Mouse (Mus musculus) spleen, adult 2 months (tissue): ENCODE measurements around the gene Coch. TPM values are rescaled to one million over a fixed set of nuclear protein-coding genes. Genes with fewer than 3 reads are reported as not detected.
"Not testable (repeated sequence)": the region's sequence is repeated elsewhere in the genome, so short reads cannot be mapped to it uniquely, and the experiment has no call there.

Experiments used
- DNase-seq, 2 experiments: peaks; one replicate each; pipeline versions ENCODE4 v3.0.0 to v3.0.0-alpha.2; 2012 to 2021; ENCODE audit warnings: low spot score in 2 of 2, low read depth in 1 of 2
- H3K27ac ChIP-seq: fragments of 200-500 bp; 2 replicates; pipeline ENCODE4 v1.5.1; 2012; ENCODE audit warnings: low read length, inconsistent platforms; ENCODE audit not compliant: insufficient read depth
- H3K27me3 ChIP-seq: fragments of 200-500 bp; 2 replicates; pipeline ENCODE4 v1.6.1; 2012; ENCODE audit warnings: mild to moderate bottlenecking, moderate library complexity, low read length, inconsistent platforms; ENCODE audit not compliant: control insufficient read depth, insufficient read depth
- H3K36me3 ChIP-seq: fragments of 200-500 bp; 2 replicates; pipeline ENCODE4 v1.6.1; 2012; ENCODE audit warnings: mild to moderate bottlenecking, low read length, inconsistent platforms; ENCODE audit not compliant: control insufficient read depth, insufficient read depth
- H3K4me1 ChIP-seq: fragments of 200-500 bp; 2 replicates; pipeline ENCODE4 v1.6.1; 2011; ENCODE audit warnings: inconsistent platforms; ENCODE audit not compliant: control insufficient read depth, insufficient read depth, insufficient read length
- H3K4me3 ChIP-seq: fragments of 200-500 bp; 2 replicates; pipeline ENCODE4 v1.5.1; 2011; ENCODE audit warnings: mild to moderate bottlenecking, inconsistent platforms; ENCODE audit not compliant: insufficient read depth, insufficient read length; ENCODE audit errors: extremely low read depth
- CTCF ChIP-seq: fragments of 200-500 bp; IDR thresholded peaks from 2 replicates; pipeline ENCODE4 v1.5.1; 2011; ENCODE audit warnings: mild to moderate bottlenecking, inconsistent platforms; ENCODE audit not compliant: insufficient read depth, insufficient read length, insufficient replicate concordance; ENCODE audit errors: extremely low read depth
- POLR2A ChIP-seq: fragments of 200-500 bp; IDR thresholded peaks from 2 replicates; pipeline ENCODE4 v1.6.1; 2011; ENCODE audit warnings: low read depth, low read length, inconsistent platforms
- WGBS: fragments of 180-500 bp; shearing (Covaris S2); methylation state at CpG from one replicate; pipeline ENCODE4 v1.1.7; 2018; 5-methylcytosine and 5-hydroxymethylcytosine counted together
- polyA plus RNA-seq: library from polyadenylated mRNA; depleted of rRNA; stranded (reverse); fragments of >200 nt; gene quantifications from 2 replicates; pipeline ENCODE4 v1.2.3, GENCODE M21; 2012; rRNA removed

The Coch gene
- polyA plus RNA-seq, 1 experiment: 449 TPM

DNA sequence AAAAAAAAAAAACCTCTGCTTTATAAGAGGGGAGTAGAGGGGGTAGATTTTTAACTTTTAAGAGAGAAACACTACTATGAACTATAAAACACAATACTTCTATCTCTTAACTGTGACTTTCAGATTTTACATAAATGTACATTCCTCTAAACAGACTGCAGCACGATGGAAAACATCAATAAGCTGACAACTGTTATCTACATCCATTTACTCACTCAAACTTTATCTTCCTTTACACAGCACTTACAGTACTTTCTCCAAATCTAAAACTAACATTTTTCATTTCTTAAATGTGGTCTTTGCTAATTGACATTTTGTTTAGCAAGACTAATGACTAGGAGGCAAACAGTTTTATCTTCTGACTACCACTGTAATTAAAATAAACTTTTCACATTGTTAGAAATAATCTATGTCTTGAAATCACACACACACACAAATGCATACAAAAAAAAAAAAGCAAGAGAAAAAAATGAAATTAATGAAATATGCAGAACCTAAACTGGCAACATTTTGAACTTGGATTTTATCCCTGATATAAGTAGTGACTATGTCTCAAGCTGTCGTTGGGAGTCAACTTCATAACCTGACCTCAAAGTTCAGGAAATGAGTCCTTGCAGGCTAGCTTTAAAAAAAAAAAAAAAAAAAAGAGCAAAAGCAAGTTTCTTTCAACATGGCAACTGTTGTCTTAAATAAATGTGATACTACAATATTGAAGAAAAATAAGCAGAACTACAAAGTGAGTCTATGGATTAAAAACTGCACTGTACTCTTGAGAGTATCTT lies 43.7 kb downstream of the Coch start:
- 50% methylated on average over 2 of the region's 2 CpGs for WGBS
- H3K36me3 ChIP-seq: 0 out of 2 replicates have a peak, but pooled peaks cover 1% of the 10 kb centered on the region
- TF ChIP-seq CTCF: no peak
- TF ChIP-seq POLR2A: no peak

DNA sequence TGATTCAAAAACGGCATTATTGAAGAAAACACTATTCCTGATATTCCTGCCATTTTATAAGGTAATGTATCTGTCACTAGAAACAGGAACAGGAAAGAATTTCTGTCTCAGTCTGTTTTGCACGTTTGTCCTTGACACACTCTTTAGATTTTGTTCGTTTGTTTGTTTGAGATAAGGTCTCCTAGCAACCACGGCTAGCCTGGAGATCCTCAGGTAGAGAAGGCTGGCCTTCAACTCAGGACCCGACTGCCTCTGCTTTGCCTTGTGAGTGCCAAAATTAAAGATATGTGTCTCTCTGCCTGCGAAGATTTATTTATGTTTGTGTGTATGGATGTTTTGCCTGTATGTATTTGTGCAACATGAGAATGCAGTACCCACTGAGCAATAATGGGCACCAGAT lies 48.7 kb downstream of the Coch start:
- peaks cover 1% of the 10 kb centered on the region; the same call in 1 of the 2 replicates for H3K36me3 ChIP-seq
- no peak overlapping the region for H3K27ac ChIP-seq
- H3K27me3 ChIP-seq: no peaks in the 10 kb centered on the region
- WGBS: 50% methylated on average over 6 of the region's 6 CpGs
- no peak for TF ChIP-seq POLR2A
- no peak for TF ChIP-seq CTCF
- no peak for DNase-seq
- H3K4me3 ChIP-seq: no peak overlapping the region
- H3K4me1 ChIP-seq: no peaks in the 10 kb centered on the region

More for the DNA sequence above, 43.7 kb downstream of the Coch start:
- Histone ChIP-seq H3K4me3 (no peak overlapping the region), H3K27ac (no peak overlapping the region), H3K4me1 (no peaks in the 10 kb centered on the region), H3K27me3 (no peaks in the 10 kb centered on the region)
- no peak for DNase-seq

DNA sequence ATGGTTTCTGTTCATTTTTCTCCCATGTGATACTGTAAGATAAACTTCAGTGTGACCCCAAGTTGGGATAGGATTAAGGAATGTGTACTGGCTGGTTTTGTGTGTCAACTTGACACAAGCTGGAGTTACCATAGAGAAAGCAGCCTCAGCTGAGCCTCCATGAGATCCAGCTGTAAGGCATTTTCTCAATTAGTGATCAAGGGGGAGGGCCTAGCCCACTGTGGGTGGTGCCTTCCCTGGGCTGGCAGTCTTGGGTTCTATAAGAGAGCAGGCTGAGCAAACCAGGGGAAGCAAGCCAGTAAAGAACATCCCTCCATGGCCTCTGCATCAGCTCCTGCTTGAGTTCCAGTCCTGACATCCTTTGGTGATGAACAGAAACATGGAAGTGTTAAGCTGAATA lies 56.3 kb downstream of the Coch start:
- DNase-seq, H3K27me3 ChIP-seq, H3K27ac ChIP-seq, H3K4me1 ChIP-seq, H3K4me3 ChIP-seq: not testable (repeated sequence)
- H3K36me3 ChIP-seq: peaks cover 12% of the 10 kb centered on the region

Other genes starting within 250 kb of the Coch start
- 0.69 and 0.84 TPM in 2 replicates for gene G2e3, start 245.3 kb upstream of the Coch start, polyA plus RNA-seq
- gene Scfd1, start 215.8 kb upstream of the Coch start, polyA plus RNA-seq: 3.5 and 3.6 TPM in 2 replicates
- gene Ap4s1, start 97.7 kb downstream of the Coch start, polyA plus RNA-seq: 4.6 and 4.9 TPM in 2 replicates
- 7.1 and 8.4 TPM in 2 replicates for gene Strn3, start 98.6 kb downstream of the Coch start, polyA plus RNA-seq
- gene Hectd1, start 236.2 kb downstream of the Coch start, polyA plus RNA-seq: 11.1 and 12.8 TPM in 2 replicates